ENCODE assay signal across 9 mouse cellular contexts in the genomic region with DNA sequence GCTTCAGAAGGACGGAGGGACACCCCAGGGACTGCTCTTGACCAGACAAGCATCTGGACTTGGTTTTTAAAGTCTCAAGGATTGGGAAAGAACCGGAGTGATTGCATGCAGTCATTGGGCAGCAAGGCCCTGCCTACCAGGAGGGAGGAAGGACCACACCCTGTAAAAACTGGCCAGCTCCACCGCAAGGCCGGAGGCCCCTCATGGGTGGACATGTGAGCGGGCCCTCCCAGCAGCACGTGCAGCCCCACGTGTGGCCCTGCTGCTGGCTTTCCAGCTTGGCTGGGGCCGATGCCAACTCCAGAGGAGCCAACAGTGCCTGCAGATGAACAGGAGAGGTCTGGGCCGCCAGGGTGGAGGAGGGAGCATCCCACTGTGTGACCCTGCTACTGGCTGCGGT.
A peak's percentile ranks its signal among the peaks of the same experiment; 100 is the strongest.
DNase-seq lines count a peak whose midpoint lies in the region; ATAC-seq and TF ChIP-seq lines count a peak whose summit lies in the region.
"Had no signal": no experiment of that assay in that cellular context is flagged by ENCODE, and none has a peak within 500 bp of the region (broad histone marks: within the 10 kb centered on the region; RNA-seq: fewer than 3 reads in every experiment).

No protein-coding gene starts in this region.

- H3K9me3 ChIP-seq in hindbrain, embryonic 14.5 days (ENCODE audit: control insufficient read depth, low read length), result no peaks in the 10 kb centered on the region
- no peaks in the 10 kb centered on the region for H3K9me3 ChIP-seq in hindbrain, embryonic 10.5 days
- H3K9me3 ChIP-seq in kidney, embryonic 16.5 days (ENCODE audit: low read length), result no peaks in the 10 kb centered on the region
- no peaks in the 10 kb centered on the region for H3K9me3 ChIP-seq in limb, embryonic 10.5 days (replicated peaks)

- H3K27ac ChIP-seq in hindbrain, embryonic 14.5 days, result no peak overlapping the region
- H3K27ac ChIP-seq in hindbrain, embryonic 10.5 days, result no peak overlapping the region
- peak overlapping the region; percentile 75 for H3K27ac ChIP-seq in gastrocnemius, adult 2 months
- H3K27ac ChIP-seq in kidney, embryonic 16.5 days (ENCODE audit: low read length), result no peak overlapping the region
- 0 out of 2 replicates have a peak overlapping the region, but pooled peaks have one; percentile 50 for H3K27ac ChIP-seq in limb, embryonic 10.5 days
- H3K27ac ChIP-seq: embryonic facial prominence, embryonic 13.5 days had no signal

- H3K4me2 ChIP-seq in hindbrain, embryonic 14.5 days (replicated peaks), result no peak overlapping the region
- no peak overlapping the region for H3K4me2 ChIP-seq in kidney, embryonic 16.5 days (replicated peaks; ENCODE audit: low read depth, low read length)
- H3K4me2 ChIP-seq: embryonic facial prominence, embryonic 13.5 days had no signal

- DNase-seq in hindbrain, embryonic 14.5 days (ENCODE audit: low spot score), result no peak
- DNase-seq in hindbrain, embryonic 10.5 days (ENCODE audit: low spot score), result no peak
- DNase-seq in adrenal gland, postnatal 36 days, result peak; percentile 97 to 98
- DNase-seq in gastrocnemius, adult 2 months, result peak; percentile 98
- DNase-seq in limb, embryonic 10.5 days (ENCODE audit: low spot score), result no peak
- DNase-seq in right cerebral cortex, postnatal 25 days, result peak; percentile 55
- no peak for DNase-seq in T-cell, adult 2 months (ENCODE audit: low spot score)

- intact Hi-C loops in gastrocnemius, adult 2 months (cut with DNase I), result no loop called here

- peak; percentile 21; the same call in 1 of the 2 replicates for TF ChIP-seq CTCF in gastrocnemius, adult 2 months (IDR thresholded peaks at IDR 0.05)

- no peak overlapping the region for H3K4me3 ChIP-seq in hindbrain, embryonic 14.5 days (replicated peaks; ENCODE audit: low read length)
- H3K4me3 ChIP-seq in hindbrain, embryonic 10.5 days, result no peak overlapping the region
- peak overlapping the region; percentile 2 for H3K4me3 ChIP-seq in gastrocnemius, adult 2 months
- no peak overlapping the region for H3K4me3 ChIP-seq in kidney, embryonic 16.5 days (ENCODE audit: low read length)
- no peak overlapping the region for H3K4me3 ChIP-seq in limb, embryonic 10.5 days
- H3K4me3 ChIP-seq: embryonic facial prominence, embryonic 13.5 days had no signal

- H3K27me3 ChIP-seq in hindbrain, embryonic 14.5 days (ENCODE audit: control insufficient read depth, insufficient read depth, low read length), result no peaks in the 10 kb centered on the region
- H3K27me3 ChIP-seq in hindbrain, embryonic 10.5 days (ENCODE audit: insufficient read depth, poor library complexity, severe bottlenecking), result no peaks in the 10 kb centered on the region
- H3K27me3 ChIP-seq in kidney, embryonic 16.5 days (ENCODE audit: insufficient read depth, low read length), result no peaks in the 10 kb centered on the region
- no peaks in the 10 kb centered on the region for H3K27me3 ChIP-seq in limb, embryonic 10.5 days (ENCODE audit: low read depth, poor library complexity, severe bottlenecking)
- H3K27me3 ChIP-seq: embryonic facial prominence, embryonic 13.5 days had no signal

- H3K4me1 ChIP-seq in hindbrain, embryonic 14.5 days (replicated peaks; ENCODE audit: control insufficient read depth, insufficient read depth, low read length), result no peaks in the 10 kb centered on the region; the same call in 1 of the 2 replicates
- H3K4me1 ChIP-seq in hindbrain, embryonic 10.5 days (replicated peaks), result peaks cover 6% of the 10 kb centered on the region
- no peaks in the 10 kb centered on the region for H3K4me1 ChIP-seq in kidney, embryonic 16.5 days (ENCODE audit: insufficient read depth, low read length)
- peaks cover 7% of the 10 kb centered on the region for H3K4me1 ChIP-seq in limb, embryonic 10.5 days

- no peaks in the 10 kb centered on the region for H3K36me3 ChIP-seq in hindbrain, embryonic 14.5 days (replicated peaks; ENCODE audit: control insufficient read depth, insufficient read depth)
- no peaks in the 10 kb centered on the region for H3K36me3 ChIP-seq in hindbrain, embryonic 10.5 days
- H3K36me3 ChIP-seq in kidney, embryonic 16.5 days (ENCODE audit: insufficient read depth, low read length), result no peaks in the 10 kb centered on the region
- H3K36me3 ChIP-seq in limb, embryonic 10.5 days, result no peaks in the 10 kb centered on the region
- H3K36me3 ChIP-seq: embryonic facial prominence, embryonic 13.5 days had no signal

- H3K9ac ChIP-seq in hindbrain, embryonic 14.5 days, result no peak overlapping the region
- H3K9ac ChIP-seq in kidney, embryonic 16.5 days (replicated peaks; ENCODE audit: low read length), result no peak overlapping the region
- H3K9ac ChIP-seq: embryonic facial prominence, embryonic 13.5 days had no signal

- ATAC-seq in hindbrain, embryonic 14.5 days (ENCODE audit: low FRiP score), result peak; percentile 34; the same call in 1 of the 2 replicates
- 0 out of 2 replicates have a peak, but pooled peaks have one; percentile 35 for ATAC-seq in kidney, embryonic 16.5 days (ENCODE audit: low FRiP score, low TSS enrichment)

- WGBS in hindbrain, embryonic 14.5 days, result 56% methylated on average over 10 of the region's 10 CpGs
- 59% methylated on average over 10 of the region's 10 CpGs for WGBS in hindbrain, embryonic 10.5 days
- 58% methylated on average over 10 of the region's 10 CpGs for WGBS in kidney, embryonic 16.5 days
- WGBS in limb, embryonic 10.5 days, result 66% methylated on average over 10 of the region's 10 CpGs

Comparison
In these comparisons a context has a peak if more than half of its experiments do, and no peak if none do; other contexts are left out.
1. DNase-seq: peak in adrenal gland, postnatal 36 days (2 of 2), gastrocnemius, adult 2 months (single experiment) and right cerebral cortex, postnatal 25 days (single experiment); none in hindbrain, embryonic 14.5 days (single experiment), hindbrain, embryonic 10.5 days (single experiment), limb, embryonic 10.5 days (single experiment) and T-cell, adult 2 months (single experiment).
2. H3K27ac ChIP-seq: peak in gastrocnemius, adult 2 months (single experiment) and limb, embryonic 10.5 days (single experiment); none in hindbrain, embryonic 14.5 days (single experiment), hindbrain, embryonic 10.5 days (single experiment) and kidney, embryonic 16.5 days (single experiment).